Mouse (Mus musculus) granulocyte monocyte progenitor cell, adult 5-6 weeks (primary cell): ENCODE data around the gene Cdkl4. TPM values are rescaled to one million over a fixed set of nuclear protein-coding genes. Genes with fewer than 3 reads are reported as not detected.
"Not testable (repeated sequence)": the region's sequence is repeated elsewhere in the genome, so short reads cannot be mapped to it uniquely, and the experiment has no call there.

Experiments used
- ATAC-seq: replicated peaks from 2 replicates; pipeline ENCODE4 v1.8.0; 2016; ENCODE audit warnings: mild to moderate bottlenecking, moderate TSS enrichment, inconsistent platforms; ENCODE audit not compliant: poor library complexity, severe bottlenecking
- total RNA-seq, 2 experiments: library from RNA; stranded (forward) in 1 of 2; stranded (reverse) in 1 of 2; fragments of 200-712, 200-1000 nt in 1 of 2; fragments of >200 nt in 1 of 2; fragmentation: Nextera tagmentation in 1 of 2; gene quantifications; 2 replicates each; pipeline ENCODE4 v1.2.3; 2014 to 2017

Gene Cdkl4
- total RNA-seq, 2 experiments from 2014 or later, result 0.67 TPM; not detected in 1

DNA sequence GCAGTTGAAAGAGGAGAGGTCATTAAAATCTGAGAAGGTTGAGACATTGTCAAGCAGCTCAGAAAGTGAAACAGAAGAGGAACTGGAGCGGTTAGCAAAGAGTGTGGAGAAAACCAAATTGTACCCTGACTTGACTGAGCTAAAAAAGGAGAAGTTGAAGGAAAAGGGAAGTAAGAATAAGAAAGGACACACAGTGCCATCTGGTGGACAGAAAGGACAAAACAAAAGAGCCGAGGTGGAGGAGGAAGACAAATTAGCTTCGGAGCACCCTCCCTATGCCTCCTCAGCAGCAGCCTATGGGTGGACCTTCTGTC lies 13.0 kb downstream of the Cdkl4 start:
- ATAC-seq, result peak; percentile 86

DNA sequence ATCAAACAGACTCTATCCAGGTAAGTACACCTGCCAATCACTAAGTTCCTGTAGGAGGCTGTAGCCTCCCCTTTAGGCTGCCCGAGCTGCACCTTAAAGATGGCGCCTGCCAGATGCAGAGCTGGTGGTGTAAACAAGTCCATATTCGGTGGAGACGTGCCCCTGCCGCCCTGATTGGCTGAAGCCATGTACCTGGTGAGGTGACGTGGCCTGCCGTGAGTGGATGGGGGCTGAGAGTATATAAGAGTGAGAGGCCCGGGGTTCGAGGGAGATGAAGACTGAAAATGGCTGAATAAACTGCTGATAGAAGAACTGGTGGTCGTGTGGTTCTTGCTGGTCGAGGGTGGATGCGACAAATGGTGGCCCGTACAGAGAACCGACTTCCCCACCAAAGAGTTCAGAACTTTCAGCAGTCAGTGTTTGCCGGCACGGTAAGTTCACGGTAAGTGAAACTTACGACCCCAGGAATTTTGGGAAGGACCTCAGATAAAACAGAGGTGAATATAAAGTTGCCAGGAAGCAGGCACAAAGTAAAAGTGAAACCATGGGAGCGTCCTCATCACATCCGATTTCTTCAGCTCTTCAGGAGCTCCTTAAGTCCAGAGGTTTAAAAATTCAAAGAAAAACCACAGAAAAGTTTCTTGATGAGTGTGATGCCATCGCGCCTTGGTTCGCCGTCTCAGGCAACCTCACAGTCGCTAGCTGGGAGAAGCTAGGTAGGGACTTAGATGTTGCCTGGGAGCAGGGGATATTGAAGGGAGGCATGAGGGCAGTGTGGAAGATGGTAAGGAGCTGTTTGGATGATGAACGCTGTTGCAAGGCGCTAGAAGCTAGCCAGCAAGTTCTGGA lies 13.6 kb downstream of the Cdkl4 start:
- peak; percentile 8; the same call in 1 of the 2 replicates for ATAC-seq

DNA sequence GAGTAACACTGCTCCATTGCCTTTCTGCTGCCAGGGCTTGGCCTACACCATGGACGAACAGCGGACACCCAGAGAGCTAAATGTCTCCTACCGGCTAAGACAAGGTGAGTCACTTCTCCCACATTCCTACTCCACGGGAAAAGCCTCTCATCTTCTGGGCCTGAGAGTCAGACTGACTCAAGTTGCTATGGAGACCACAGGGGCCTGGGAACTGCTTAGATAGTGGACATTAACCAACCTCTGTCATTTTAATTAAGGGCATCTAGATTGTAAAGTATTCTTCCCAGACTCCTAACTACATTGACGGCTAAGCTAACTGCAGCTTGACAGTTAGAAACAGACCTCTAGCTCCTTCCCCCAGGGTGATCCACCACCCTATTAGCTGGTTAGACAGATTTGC lies 14.8 kb downstream of the Cdkl4 start:
- ATAC-seq, result no peak

DNA sequence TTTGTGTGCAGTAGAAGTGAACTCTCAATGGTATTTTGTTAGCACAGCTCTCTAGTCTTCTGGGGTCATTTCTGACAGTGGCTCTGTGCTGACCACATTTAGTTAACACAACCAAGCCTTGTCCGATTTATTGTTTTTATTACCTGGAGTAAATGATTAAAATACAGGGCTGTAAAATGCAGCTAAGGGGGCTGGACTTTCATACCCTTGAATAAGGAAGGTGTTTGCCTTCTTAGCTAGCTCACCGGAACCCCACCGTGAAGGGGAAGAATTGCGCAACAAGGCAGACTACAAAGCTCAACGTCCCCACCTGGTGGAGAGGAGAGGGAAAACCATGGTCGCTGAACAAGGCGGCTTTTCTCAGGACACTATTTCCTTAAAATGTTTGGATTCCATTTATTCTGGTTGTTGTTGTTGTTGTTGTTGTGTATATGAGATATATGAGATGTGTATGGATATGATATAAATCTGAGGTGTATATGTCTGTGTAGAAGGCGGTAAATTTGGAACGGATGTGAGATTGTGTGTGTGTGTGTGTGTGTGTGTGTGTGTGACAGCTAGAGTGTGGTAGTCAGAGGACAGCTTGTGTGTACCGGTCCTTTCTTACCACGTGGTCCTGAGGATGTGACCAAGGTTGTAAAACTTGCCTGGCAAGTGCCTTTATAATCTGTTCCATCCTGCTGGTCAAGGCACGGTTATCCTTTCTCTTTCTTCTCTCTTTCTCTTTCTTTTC lies 16.8 kb downstream of the Cdkl4 start:
- ATAC-seq, result peak; percentile 75

DNA sequence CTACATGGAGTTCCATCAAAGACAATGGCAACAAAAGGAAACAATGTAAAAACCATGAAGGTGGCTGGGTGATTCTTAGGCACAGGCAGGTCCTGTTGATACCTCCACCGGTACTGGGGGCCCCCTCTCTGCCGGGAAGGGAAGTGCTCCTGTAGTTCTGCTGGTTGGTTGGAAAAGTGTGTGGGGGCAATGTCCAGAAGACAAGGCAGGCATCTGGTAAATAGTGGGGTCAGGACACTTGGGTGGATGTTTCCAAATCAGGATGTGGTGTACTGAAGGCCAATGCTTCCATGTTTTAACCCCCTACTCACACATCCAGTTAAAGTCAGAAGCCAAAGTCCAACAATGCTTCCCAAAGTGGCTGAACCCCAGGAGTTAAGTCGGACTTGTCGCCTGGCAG lies 17.9 kb downstream of the Cdkl4 start:
- peak; percentile 40 for ATAC-seq

DNA sequence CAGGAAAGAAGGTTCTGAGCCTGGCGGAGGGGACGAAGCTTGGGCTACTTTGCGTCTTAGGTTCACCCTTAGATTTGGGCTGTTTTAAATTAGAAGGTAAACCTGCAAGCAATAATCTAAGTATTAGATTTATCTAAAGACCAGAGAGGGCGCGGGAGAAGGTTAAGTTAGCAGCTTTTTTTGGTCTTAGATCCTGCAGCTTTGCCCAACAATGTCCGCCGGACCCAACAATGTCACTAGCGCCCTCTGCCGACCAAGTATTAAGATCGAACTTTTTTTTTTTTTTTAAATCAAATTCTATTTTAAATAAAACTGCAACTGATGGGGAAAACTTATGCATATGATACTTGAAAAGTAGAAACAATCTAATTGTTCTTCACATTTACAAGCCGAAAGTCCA lies 18.6 kb downstream of the Cdkl4 start:
- ATAC-seq, result 0 out of 2 replicates have a peak, but pooled peaks have one; percentile 22

DNA sequence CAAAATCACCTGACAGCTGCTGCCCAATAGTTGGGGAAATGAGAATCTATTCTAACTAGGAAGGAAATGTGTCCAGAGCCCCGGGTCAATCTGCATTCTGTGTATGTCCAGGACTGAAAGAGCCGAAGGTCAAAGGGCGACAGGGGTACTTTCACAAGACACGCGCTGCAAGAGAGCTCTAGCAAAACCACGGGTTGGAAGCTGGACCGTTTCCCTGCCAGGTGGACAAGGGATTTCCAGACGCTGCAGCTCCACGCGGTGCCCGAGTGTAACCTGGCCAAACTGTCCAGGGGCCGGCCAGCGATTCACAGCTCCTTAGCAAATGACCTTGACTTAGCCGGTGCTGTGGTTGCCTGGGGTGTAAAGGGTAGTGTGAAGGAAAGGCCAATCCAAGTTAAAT lies 19.0 kb downstream of the Cdkl4 start:
- no peak for ATAC-seq

DNA sequence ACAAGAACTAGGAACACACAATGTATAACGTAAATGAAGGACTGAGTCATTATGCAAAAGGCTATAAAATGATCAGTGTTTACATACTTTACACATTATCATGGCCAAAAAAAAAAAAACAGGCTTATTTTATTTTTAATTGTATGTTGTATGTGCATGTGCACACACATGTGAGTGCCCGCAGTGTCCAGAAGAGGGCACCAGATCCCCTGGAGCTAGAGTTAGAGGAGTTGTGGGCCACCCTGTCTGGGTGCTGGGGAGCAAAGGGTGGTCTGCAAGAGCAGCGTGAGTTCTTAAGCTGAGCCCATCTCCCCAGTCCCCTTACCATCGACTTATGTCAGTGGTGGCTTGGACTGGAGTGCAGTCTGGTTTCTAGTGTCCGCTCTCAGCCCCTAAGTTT lies 20.2 kb downstream of the Cdkl4 start:
- no peak for ATAC-seq

DNA sequence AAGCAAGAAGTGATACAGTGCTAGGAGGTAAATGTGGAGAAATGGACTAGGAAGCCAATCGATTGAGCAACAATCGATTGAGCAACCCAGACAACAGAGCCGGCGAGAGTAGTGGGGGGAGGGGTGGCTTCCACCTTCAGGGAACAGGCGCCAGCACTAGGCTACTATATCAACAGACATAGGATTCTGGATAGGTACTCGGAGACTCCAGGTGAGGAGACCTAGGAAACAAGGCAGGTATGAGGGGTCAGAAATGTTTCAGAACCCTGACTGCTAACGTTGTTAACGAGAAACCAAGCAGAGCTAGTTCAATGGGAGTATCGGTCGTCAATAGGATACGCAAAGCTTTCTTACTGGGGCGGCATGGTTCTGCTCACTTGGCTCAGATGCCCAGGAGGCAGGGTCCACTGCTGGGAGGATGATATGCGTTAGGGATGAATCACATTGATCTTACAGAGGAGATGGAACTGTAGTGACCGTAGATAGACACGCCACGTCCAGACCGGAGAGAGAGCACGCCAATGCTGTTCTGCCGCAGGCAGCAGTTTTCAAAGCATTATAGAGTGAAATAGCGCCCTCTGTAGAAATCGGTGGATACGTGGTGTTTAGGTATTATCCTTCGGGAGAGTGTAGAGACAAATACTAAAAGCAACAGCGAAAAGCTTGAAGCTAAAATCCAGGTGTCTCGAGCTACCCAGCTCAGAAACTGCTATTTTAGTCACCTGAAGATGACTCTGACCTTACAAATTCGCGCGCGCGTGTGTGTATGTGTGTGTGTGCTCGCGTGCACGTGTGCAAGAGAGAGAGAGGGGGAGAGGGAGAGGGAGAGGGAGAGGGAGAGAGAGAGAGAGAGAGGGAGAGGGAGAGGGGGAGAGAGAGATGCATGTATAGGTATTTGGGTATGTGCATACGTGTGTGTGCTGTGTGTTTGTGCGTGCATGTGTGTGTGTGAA lies 24.0 kb downstream of the Cdkl4 start:
- ATAC-seq, result peak; percentile 88

DNA sequence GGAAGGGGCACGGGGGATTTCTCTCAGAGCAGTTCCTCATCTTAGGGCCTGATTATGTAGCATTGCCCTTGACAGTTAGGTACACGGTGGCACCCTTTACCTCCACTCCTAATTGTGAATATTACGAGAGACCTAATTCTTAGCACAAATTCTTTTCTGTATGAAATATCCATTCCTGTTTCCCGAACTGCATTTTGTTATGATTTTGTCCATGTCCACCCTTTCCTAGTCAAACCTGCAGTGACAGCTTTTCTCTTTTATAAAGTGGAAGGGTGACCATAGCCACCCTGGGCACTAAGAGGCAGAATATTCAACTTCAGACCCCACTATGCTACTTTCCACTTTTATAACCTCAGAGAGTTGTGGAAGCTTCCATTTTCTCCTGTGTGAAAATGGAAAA lies 25.0 kb downstream of the Cdkl4 start:
- ATAC-seq, result no peak

DNA sequence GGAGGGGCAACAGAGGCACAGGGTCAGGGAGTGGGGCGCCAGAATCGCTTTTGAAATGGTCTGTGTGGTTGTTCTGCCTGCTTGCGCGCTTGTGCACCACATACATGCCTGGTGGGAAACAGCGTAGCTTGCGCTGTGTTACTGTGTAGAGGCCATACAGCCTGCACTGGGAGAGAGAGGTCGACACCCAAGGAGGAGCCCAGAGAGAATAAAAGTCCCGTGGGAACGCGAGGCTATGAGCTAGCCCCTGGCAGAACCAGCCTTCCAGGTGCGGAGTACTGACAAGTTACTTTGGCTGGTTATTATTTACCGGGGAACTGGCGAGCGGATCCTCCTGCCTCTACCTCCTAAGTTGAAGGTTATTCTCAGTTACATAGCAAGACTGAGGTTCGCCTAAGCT lies 26.6 kb downstream of the Cdkl4 start:
- ATAC-seq, result no peak

DNA sequence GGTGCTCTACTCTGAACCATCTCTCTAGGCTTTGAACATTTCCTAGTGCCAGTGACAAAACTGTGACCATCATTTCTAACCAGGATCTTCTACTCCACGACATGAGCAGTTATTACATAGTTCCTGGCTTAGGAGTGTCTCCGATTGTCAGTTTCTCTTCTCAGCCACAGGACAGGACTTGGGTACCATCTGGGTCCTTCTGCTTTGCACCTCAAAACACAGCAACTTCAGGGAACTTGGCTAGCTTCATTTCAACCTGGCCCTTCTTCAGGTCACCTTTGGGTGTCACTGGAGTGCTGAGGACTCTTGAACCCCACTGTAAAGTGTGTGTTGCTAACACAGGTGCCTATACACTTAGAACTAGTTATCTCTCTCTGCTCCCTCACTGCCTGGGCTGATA lies 30.8 kb downstream of the Cdkl4 start:
- ATAC-seq, result no peak

DNA sequence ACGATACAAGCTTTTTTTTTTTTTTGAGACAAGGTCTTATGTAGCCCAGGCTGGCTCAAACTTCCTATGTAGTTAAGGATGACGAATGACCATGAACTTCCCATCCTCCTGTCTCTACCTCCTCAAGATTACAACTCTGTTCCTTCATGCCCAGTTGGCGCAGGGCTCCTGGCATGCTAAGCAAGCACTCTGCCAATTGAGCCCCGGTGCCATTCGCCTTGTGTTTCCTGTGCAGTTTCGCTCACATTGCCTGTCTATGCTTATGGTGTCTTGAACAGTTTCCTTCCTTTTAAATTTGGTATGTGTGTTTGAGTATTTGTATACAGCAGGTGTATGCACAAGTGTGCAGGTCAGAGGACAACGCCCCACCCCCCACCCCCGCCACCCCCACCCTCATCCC lies 31.4 kb downstream of the Cdkl4 start:
- no peak for ATAC-seq

DNA sequence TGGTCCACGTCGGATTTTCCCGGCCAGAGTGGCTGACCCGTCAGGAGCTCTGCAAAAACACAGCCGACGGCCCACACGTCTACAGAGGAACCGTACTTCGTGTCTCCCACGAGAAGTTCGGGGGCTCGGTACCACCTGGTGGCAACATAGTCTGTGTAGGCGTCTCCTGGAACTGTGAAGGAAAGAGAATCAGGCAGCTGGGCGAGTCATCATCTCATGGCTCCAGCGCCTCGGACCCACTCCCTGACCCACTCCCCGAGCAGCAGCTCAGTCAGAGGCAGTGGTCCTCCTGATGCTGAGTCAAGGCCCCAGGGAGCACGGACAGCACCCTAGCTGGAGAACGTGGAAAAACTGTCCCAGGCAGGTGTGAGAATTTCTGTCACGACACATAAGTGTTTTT lies 34.0 kb downstream of the Cdkl4 start:
- no peak for ATAC-seq

DNA sequence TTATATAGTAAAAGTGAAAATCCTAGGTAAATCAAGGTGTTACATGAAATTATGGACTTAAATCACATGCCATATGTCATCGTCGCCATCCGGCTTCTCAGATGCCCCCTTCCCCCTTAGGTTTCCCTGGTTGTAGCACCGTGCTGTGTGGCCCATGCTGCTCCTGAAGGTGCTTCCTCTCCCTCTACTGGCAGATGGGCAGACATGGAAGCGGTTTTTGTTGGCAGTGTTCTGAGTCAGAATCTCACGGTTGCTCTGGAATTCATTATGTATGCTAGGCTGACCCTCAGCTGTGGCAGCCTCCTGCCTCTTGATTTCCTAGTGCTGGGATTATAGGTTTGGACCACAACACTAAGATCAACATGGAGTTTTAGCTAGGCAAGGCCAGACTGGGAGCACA lies 40.5 kb downstream of the Cdkl4 start:
- ATAC-seq, result no peak

DNA sequence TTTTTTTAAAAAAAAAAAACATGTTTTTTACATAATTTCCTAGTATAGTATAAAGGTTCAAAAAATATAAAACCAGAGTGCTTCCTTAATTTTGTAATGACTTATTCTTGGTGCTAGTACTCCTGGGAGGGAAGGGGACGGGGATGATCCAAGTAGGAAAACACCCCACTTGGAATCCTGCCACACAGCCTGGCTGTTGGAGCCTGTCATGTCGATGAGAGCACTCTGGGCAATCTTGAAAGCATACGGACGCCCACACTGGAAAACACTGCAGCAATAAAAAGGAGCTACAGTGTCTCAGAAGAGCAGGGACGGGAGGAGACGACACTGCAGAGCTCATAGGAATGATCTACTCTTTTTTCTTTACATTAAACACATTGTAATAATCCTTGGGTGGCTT lies 42.0 kb downstream of the Cdkl4 start:
- no peak for ATAC-seq

DNA sequence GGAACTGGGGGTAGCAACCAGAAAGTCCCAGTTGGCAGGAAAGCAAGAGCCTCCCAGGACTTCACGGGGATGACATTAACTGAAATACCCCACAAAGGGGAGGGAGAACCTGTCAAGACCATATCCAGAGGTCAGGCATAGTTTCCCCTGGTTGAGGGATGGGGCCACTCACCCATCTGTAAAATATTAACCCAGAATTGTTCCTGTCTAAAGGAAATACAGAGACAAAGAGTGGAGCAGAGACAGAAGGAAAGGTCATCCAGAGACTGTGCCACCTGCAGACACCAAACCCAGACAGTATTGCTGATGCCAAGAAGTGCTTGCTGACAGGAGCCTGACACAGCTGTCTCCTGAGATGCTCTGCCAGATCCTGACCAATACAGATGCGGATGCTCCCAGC lies 46.3 kb downstream of the Cdkl4 start:
- not testable (repeated sequence) for ATAC-seq

DNA sequence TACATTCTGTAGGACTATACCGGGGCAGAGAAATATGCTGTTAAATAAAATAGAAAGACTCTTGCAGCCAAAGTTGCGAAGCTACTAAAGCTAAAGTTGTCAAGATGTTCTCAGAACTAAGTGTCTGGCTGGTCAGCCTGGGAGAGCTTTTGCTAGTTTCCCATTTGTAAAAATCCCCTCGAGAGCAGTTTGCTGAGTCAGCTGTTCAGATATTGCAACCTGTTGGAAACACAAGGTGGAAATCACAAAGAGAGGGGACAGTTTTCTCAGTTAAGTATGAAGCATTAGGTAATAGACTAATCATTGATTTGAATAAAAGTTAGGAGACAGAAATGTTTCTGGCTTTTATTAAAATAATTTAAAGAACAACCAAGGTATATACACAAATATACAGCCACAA lies 54.4 kb downstream of the Cdkl4 start:
- no peak for ATAC-seq

DNA sequence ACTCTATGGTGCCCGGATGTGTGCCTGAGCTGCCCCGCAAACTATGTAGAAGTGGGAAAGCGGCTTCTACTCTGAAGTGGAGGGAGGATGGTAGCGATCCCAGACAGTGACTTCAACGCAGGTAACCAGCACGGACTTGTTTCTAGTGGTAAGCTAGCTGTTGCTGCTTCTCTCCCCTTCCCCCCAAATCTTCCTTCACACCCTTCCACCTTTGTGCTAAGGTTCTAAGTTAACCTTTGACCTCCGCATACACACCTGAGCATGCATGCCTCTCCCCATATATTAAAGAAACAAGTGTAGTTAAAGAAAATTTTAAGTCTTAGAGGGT lies 55.4 kb downstream of the Cdkl4 start:
- no peak for ATAC-seq

DNA sequence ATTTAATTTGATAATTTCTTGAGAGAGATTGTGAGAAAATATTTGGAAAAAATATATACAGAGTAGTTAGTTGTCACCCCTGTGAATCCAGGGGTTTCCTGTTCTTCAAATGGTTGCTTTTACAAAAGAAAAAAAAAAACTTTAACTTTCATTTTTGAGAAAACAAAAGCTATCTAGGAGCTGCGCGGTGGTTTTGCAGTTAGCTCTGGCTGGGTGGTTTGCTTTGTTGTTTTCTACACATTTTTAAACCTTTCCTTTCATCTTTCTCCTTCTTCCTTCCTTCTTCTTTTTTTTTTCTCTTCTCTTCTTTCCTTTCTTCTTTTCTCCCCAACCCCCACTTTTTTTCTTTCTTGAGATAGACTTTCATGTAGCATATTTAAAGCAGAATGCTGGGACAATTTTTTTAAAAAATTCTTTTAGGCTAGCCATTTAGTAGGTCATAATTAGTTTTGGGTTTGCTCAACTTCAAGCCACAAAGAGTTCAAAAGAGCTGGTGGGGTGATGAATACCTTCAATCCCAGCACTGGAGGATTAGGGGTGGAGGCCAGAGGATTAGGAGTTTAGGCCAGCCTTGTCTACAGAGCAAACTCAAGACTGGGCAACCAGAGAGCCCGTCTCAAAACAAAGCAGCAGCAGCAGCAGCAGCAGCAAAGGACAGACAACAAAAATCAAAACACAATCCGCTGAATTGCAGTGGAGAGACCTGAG lies 55.9 kb downstream of the Cdkl4 start:
- ATAC-seq, result no peak
